Mouse (Mus musculus) heart, adult 2 months (tissue): ENCODE data around the gene Mynn. TPM values are rescaled to one million over a fixed set of nuclear protein-coding genes. Genes with fewer than 3 reads are reported as not detected.

Source experiments
- DNase-seq, 2 experiments: peaks; one replicate each; pipeline ENCODE4 v3.0.0; 2021
- H3K27ac ChIP-seq: fragments of 200-600 bp; 2 replicates; pipeline ENCODE4 v1.8.1; 2022
- H3K27me3 ChIP-seq: fragments of 200-500 bp; 2 replicates; pipeline ENCODE4 v1.6.1; 2012; ENCODE audit warnings: mild to moderate bottlenecking, low read length, inconsistent platforms, mixed read lengths; ENCODE audit not compliant: control insufficient read depth, insufficient read depth
- H3K36me3 ChIP-seq: fragments of 200-500 bp; 2 replicates; pipeline ENCODE4 v1.6.1; 2012; ENCODE audit warnings: low read length, inconsistent platforms; ENCODE audit not compliant: control insufficient read depth, insufficient read depth
- H3K4me1 ChIP-seq: fragments of 200-500 bp; 2 replicates; pipeline ENCODE4 v1.6.1; 2011; ENCODE audit warnings: low read length; ENCODE audit not compliant: control insufficient read depth, insufficient read depth
- H3K4me3 ChIP-seq: fragments of 200-600 bp; 2 replicates; pipeline ENCODE4 v1.8.1; 2022
- H3K79me2 ChIP-seq: fragments of 200-500 bp; replicated peaks from 2 replicates; pipeline ENCODE4 v1.6.1; 2012; ENCODE audit warnings: mild to moderate bottlenecking, inconsistent platforms, low read length, moderate library complexity, mixed read lengths; ENCODE audit not compliant: control insufficient read depth, insufficient read depth
- H3K9ac ChIP-seq: fragments of 200-500 bp; 2 replicates; pipeline ENCODE4 v1.6.1; 2012; ENCODE audit warnings: low read depth, mild to moderate bottlenecking, control low read depth, inconsistent platforms, low read length, mixed read lengths
- CTCF ChIP-seq: fragments of 200-600 bp; IDR thresholded peaks from 2 replicates; pipeline ENCODE4 v1.8.1; 2022; ENCODE audit warnings: antibody characterized with exemption, mild to moderate bottlenecking, moderate library complexity
- EP300 ChIP-seq: fragments of 200-500 bp; IDR thresholded peaks from 2 replicates; pipeline ENCODE4 v1.6.1; 2011; ENCODE audit warnings: low read depth, low read length, control low read depth; ENCODE audit not compliant: insufficient read depth
- POLR2A ChIP-seq: fragments of 200-500 bp; IDR thresholded peaks from 2 replicates; pipeline ENCODE4 v1.6.1; 2011; ENCODE audit warnings: mild to moderate bottlenecking, low read depth, low read length, control low read depth; ENCODE audit not compliant: insufficient read depth
- WGBS: fragments of 180-500 bp; shearing (Covaris S2); methylation state at CpG from one replicate; pipeline ENCODE4 v1.1.7; 2018; 5-methylcytosine and 5-hydroxymethylcytosine counted together
- intact Hi-C: fragments of 180-260 bp; cut with DNase I; formaldehyde crosslinking; loops from one replicate; pipeline ENCODE4 v1.15.1; 2025
- polyA plus RNA-seq: library from polyadenylated mRNA; depleted of rRNA; stranded (reverse); fragments of >200 nt; gene quantifications from 2 replicates; pipeline ENCODE4 v1.2.3, GENCODE M21; 2012
- total RNA-seq, 2 experiments: library from RNA; stranded (reverse); gene quantifications; 2 replicates each; pipeline ENCODE4 v1.2.3; 2021

The Mynn gene
- total and polyA plus RNA-seq, 3 experiments: 7.3 to 13.4 (median 13.2) TPM

DNA sequence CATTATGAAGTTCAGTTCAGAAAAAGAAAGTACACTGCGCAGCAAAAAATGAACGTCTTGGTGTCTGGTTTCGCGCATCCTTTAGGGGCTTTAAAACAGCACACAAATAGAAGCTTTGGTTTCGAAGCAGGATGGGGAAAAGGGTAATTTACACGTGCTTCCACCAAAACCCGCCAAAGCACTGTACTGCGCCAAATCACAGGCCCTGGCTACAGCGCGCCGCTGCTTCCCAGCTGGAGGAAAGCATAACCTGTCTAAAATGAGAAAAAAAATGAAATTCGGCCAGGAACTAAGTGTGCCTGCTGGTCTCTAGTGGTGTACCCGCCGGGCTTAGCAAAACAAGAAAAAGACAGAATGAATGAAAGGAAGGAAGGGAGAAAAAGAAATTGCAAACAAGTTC lies 1.1 kb upstream of the Mynn start:
- H3K79me2 ChIP-seq: peaks cover 1% of the 10 kb centered on the region; the same call in 1 of the 2 replicates
- H3K27ac ChIP-seq: peak overlapping the region; percentile 66
- H3K27me3 ChIP-seq: no peaks in the 10 kb centered on the region
- peak; percentile 43 to 60 for DNase-seq
- under 1% methylated on average over 14 of the region's 14 CpGs for WGBS
- peak overlapping the region; percentile 50 for H3K9ac ChIP-seq
- TF ChIP-seq CTCF: no peak
- no peak for TF ChIP-seq POLR2A
- no peak for TF ChIP-seq EP300
- H3K4me3 ChIP-seq: peak overlapping the region; percentile 95
- intact Hi-C loops: loop anchor here (10.0 kb wide), 1 partner anchor 1794 kb away; the partner anchor contains the start of gene Pik3ca
- H3K4me1 ChIP-seq: peaks cover 5% of the 10 kb centered on the region
- peaks cover 7% of the 10 kb centered on the region; the same call in 1 of the 2 replicates for H3K36me3 ChIP-seq

DNA sequence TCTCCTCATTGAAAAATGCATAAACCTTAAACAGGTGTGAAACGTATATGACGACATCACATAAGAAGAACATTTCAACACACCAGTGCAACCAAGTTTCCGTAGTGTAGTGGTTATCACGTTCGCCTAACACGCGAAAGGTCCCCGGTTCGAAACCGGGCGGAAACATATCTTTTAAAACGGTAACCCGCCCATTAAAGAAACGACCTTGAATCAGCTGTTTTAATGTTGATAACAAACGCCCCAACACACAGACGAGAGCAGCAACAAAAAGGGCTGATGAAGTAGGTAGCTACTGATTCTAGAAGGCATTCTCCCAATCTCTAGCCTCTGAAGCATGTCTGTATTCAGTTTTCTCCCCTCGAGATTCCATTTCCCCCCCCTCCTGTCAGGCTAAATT lies 690 bp upstream of the Mynn start:
- Histone ChIP-seq H3K4me1 (peaks cover 5% of the 10 kb centered on the region), H3K36me3 (peaks cover 7% of the 10 kb centered on the region; the same call in 1 of the 2 replicates), H3K9ac (peak overlapping the region; percentile 65; the same call in 1 of the 2 replicates), H3K27me3 (no peaks in the 10 kb centered on the region), H3K4me3 (peak overlapping the region; percentile 95), H3K27ac (peak overlapping the region; percentile 96), H3K79me2 (peaks cover 1% of the 10 kb centered on the region; the same call in 1 of the 2 replicates)
- intact Hi-C loops: loop anchor here (10.0 kb wide), 1 partner anchor 1794 kb away; the partner anchor contains the start of gene Pik3ca
- TF ChIP-seq POLR2A: no peak
- no peak for TF ChIP-seq CTCF
- peak; percentile 92 for TF ChIP-seq EP300
- DNase-seq: peak; percentile 89 to 91
- WGBS: under 1% methylated on average over 17 of the region's 17 CpGs

DNA sequence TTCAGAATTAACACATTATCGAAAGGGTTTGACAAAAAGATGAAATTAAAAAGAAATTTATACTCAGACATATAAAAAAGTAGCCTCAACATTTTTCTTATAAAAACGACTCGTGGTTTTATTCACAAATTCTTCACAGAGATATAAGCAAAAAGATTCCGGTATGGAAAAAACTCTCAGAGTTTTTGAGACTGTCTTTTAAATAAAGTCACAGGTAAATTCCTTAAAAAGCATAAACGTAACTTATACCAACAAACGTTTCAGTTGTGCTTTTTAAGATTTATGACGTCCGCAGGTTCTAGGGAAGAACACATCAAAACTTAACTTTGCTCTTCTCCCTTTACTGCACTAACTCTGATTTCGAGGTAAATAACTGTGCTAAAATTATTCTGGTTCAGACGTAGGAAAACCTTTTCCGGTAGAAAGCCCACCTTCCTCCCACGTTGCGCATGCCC lies 228 bp upstream of the Mynn start:
- DNase-seq: no peak
- H3K27me3 ChIP-seq: no peaks in the 10 kb centered on the region
- H3K27ac ChIP-seq: peak overlapping the region; percentile 96
- peaks cover 1% of the 10 kb centered on the region; the same call in 1 of the 2 replicates for H3K79me2 ChIP-seq
- under 1% methylated on average over 13 of the region's 13 CpGs for WGBS
- intact Hi-C loops: loop anchor here (10.0 kb wide), 1 partner anchor 1793 kb away; the partner anchor contains the start of gene Pik3ca
- peak overlapping the region; percentile 57 for H3K9ac ChIP-seq
- H3K4me3 ChIP-seq: peak overlapping the region; percentile 95
- peaks cover 7% of the 10 kb centered on the region; the same call in 1 of the 2 replicates for H3K36me3 ChIP-seq
- TF ChIP-seq POLR2A (no peak), EP300 (no peak), CTCF (no peak)
- H3K4me1 ChIP-seq: peaks cover 5% of the 10 kb centered on the region

DNA sequence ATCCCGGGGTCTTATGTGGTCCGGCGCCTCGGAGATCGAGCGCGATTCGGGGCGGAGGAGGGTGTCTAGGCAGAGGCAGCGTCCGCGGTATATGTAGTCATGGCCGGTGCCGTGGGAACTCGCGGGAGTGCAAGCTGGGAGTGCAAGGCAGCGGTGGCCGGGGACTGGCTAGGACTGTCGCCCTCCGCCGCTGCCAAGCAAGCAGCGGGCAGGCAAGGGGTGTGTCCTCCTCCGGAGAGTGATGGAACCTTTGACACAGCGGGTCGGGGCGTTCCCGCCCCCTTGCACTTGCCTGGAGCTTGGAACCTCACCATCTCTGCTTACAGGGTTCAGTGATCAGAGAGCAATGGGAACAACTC lies 854 bp downstream of the Mynn start:
- H3K36me3 ChIP-seq: peaks cover 9% of the 10 kb centered on the region; the same call in 1 of the 2 replicates
- H3K79me2 ChIP-seq: peaks cover 1% of the 10 kb centered on the region; the same call in 1 of the 2 replicates
- H3K27ac ChIP-seq: peak overlapping the region; percentile 96
- TF ChIP-seq CTCF (no peak), POLR2A (no peak), EP300 (no peak)
- peak overlapping the region; percentile 88 for H3K9ac ChIP-seq
- no peaks in the 10 kb centered on the region for H3K27me3 ChIP-seq
- no peak for DNase-seq
- under 1% methylated on average over 27 of the region's 27 CpGs for WGBS
- H3K4me1 ChIP-seq: peaks cover 5% of the 10 kb centered on the region
- peak overlapping the region; percentile 95 for H3K4me3 ChIP-seq
- intact Hi-C loops: loop anchor here (1.0 to 10.0 kb wide), 2 partner anchors 190 to 1792 kb away; partner anchors contain the start of genes Pik3ca and Sec62

DNA sequence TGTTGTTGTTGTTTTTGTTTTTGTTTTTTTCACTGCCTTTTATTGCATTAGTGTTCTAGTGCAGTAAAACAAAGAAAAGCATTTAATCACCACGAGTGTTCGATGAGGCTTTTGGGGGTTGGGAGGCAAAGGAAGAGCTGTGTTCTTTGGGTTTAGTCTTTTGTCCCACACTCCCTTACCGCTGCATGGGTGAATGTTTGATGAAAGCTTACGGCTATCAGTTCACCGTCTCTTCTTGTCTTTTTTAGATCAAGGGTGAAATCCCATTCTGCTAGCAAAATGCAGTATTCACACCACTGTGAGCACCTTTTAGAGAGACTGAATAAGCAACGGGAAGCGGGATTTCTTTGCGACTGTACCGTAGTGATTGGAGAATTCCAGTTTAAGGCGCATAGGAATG lies 1.4 kb downstream of the Mynn start:
- 31% methylated on average over 10 of the region's 10 CpGs for WGBS
- TF ChIP-seq CTCF: no peak

DNA sequence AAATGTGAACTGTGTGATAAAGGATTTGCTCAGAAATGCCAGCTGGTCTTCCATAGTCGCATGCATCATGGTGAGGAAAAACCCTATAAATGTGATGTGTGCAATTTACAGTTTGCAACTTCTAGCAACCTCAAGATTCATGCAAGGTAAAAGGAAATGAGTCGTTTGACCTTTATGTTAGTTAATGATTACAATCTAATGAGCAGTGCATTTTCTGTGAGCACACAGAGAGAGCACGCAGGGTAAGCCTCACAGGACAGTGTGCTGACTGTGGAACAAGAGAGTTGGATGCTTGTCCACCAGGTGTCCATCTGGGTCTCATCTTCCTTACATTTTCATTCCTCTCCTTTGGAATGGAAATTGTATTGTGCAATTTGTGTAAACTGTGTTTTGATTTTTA lies 7.1 kb downstream of the Mynn start:
- intact Hi-C loops: loop anchor here (5.0 to 10.0 kb wide), 2 partner anchors 203 to 1786 kb away; partner anchors contain the start of gene Pik3ca
- Histone ChIP-seq H3K4me3 (no peak overlapping the region), H3K27ac (no peak overlapping the region), H3K36me3 (peaks cover 18% of the 10 kb centered on the region), H3K4me1 (peaks cover 5% of the 10 kb centered on the region), H3K79me2 (peaks cover 1% of the 10 kb centered on the region), H3K9ac (no peak overlapping the region), H3K27me3 (no peaks in the 10 kb centered on the region)
- TF ChIP-seq CTCF (no peak), POLR2A (no peak), EP300 (no peak)
- WGBS: 78% methylated on average over 3 of the region's 3 CpGs
- DNase-seq: no peak

More for the DNA sequence above, 1.4 kb downstream of the Mynn start:
- peak overlapping the region; percentile 96; the same call in 1 of the 2 replicates for H3K27ac ChIP-seq
- peaks cover 11% of the 10 kb centered on the region for H3K36me3 ChIP-seq
- intact Hi-C loops: loop anchor here (1.0 to 10.0 kb wide), 2 partner anchors 189 to 1792 kb away; partner anchors contain the start of genes Pik3ca and Sec62
- H3K9ac ChIP-seq: no peak overlapping the region
- no peak for DNase-seq
- H3K4me1 ChIP-seq: peaks cover 6% of the 10 kb centered on the region
- peaks cover 1% of the 10 kb centered on the region; the same call in 1 of the 2 replicates for H3K79me2 ChIP-seq
- peak overlapping the region; percentile 95 for H3K4me3 ChIP-seq
- no peaks in the 10 kb centered on the region for H3K27me3 ChIP-seq
